Mouse (Mus musculus) c-Kit-positive CD71-positive TER-119-positive erythroid progenitor cells, embryonic 14.5 days (primary cell): Measurements from ENCODE around the gene Olfr342.

Experiments used
- DNase-seq: peaks from one replicate; pipeline ENCODE4 v3.0.0-alpha.2; 2013; ENCODE audit warnings: low spot score

Olfr342 gene

DNA sequence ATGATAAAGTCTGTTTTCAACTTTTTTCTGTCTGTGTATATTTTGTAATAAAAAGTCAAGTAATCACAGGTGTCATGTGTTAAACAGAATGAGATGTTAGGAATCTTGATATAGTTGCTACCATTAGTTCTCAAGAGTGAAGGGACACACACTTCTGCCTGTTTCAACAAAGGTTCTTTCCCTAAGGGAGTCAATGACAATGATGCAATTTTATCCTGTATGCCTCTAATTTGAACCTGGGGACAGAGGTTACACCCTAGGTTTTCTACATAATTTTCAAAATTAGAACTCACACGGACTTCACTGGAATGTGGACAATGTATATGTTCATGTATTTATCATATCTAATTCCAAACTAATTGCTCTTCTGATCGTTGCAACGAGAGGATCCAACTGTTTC lies at the start of gene Olfr342:
TSS of gene Olfr342 (plus strand) at position 301 of the 400 bp plus-strand sequence.
- no peak for DNase-seq

- no peak for DNase-seq
Measured at GRCm38 (mm10) chr2:36482368-36482767, 42.4 kb upstream of the Olfr342 start, which contains the start of gene Olfr341. Gene Olfr341, minus strand, starts transcription at chr2:36482468.

DNA sequence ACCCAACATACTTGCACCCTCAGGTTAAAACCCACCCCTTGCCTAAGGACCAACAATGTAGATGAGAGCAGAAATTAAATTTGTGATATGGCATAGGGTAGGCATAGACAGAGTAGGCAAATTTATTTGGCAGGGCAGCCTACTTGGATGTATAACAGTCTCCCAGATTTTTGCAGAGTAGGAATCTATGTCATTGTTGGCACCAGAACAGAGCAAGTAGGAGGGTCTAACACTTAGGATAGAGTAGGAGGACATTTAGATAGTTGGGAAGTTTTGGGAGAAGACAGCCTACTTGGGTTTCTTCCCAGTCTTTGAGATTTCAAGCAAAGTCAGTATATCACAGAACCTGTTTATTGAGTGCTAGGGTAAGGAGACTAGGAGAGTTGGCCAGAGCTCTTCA lies 40.4 kb downstream of the Olfr342 start:
- no peak for DNase-seq

GRCm38 (mm10) chr2:36566362-36566761 lies 41.6 kb downstream of the Olfr342 start, which contains the start of gene Olfr344:
Gene Olfr344, plus strand, starts transcription at chr2:36566662.
- DNase-seq: no peak

DNA sequence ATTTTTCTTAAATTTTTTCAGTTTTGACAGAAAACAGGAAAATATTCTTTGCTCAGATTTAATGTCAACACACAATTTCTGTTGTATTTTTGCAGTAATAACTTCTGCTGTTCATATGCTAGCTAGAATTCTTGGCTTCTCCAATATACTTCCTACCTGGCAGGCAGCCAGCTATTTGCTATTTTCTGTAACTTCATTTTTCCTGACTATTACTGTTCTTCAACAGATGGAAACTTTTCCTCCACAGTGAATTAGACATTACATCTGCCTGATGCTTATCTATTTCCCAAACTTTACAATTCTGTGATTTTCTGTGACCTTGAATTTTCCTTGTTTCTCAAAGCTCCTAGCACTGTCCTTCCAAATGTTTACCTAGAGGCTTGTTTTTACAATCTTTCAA lies 42.2 kb downstream of the Olfr342 start:
- no peak for DNase-seq

DNA sequence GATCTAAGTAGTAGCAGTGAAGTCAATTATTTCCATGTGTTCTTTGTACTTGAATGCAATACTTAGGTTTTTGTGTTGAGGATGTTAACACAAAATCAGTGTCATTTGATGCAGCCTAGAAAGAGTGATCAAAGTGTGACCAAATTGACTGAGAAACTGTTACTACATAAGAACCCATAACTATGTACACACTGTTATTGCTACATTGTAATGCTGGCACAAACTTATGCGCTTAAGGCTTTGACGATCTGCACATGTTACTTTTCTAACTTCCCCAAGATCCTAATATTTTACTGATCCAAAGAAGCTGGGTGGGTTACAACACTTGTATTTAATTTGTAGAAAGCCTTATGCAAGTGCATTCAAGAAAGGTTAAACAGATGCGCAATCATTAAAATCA lies 43.0 kb downstream of the Olfr342 start:
- no peak for DNase-seq
